Mouse (Mus musculus): ENCODE measurements around the gene Katnb1.

The Katnb1 gene

GRCm38 (mm10) chr8:95080381-95081341, at the start of gene Katnb1:
Gene Katnb1 (plus strand): TSS chr8:95081186.
- DNase-seq, result peak; percentile 94 to 99

DNA sequence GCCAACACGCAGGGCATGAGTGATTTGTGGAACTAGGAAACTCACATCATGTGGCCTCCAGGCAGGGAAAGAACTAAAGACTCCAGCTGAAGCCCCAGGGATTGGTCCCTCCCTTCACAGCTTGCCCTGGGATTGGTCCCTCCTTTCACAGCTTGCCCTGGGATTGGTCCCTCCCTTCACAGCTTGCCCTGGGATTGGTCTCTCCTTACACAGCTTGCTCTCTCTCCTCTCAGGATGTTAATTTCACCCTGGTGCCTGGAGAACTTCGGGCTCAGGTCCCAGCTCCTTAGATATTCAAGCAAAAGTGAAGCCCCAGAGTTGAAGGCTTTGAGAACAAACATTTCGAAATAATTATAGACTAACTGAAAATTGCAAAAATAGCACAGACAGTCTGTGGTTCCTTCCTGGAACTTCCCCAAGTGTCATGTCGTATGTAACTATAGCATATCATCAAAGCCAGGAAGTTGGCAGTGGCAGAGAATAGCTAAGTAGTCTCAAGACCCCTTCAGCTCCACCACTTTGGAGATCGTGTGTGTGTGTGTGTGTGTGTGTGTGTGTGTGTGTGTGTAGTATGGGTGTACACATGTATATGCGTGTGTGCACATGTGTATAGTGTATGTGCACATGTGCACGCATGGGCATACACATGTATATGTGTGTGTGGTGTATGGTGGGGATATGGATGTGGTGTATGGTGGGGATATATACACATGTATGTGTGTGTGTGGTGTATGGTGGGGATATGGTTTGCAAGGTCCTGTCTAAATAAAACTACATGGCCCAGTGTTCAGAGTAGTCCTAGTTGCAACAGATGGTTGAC, 43.7 kb upstream of the Katnb1 start:
- no peak for DNase-seq

DNA sequence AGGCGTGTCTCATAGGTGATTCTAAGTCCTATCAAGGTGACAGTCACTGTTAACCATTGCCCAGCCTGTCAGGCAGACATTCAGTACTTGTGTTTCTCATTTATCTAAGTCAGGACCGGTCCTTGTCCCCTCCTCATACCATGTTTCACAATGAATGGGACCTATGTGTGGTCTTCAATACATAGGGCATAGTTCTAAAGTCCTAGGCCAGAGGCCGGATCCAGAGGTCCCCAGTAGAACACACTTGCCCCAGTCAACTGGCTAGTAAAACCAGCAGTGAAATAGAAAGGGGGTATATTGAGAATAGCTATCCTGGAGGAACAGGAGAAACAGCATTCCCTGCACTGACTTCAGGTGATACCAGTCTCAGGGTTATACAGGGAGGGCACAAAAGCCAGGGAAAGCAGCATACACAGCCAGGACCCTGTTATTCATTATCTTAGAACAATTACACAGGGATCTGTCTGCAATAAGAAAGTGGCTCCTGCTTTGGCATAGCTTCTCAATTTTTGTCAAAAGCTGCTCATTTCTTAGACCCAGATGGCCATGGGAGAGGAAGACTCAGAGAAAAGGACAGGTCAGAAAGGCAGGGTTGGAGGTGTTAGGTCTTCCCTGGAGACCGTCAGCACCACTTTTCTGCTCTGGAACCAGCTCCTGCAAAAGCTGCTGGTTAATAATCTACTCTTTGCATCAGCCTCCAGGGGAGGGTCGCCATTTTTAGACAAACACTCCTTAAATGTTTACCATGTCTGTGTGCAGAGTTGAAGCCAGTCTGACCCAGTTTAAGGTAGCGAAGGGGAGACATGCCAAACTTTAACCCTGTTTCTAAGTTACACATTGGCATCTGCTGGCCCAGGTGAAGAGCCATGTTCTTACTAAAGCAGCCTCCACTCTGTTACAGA, 38.9 kb upstream of the Katnb1 start:
- no peak for DNase-seq

GRCm38 (mm10) chr8:95044811-95045210, 36.2 kb upstream of the Katnb1 start:
- no peak for DNase-seq

DNA sequence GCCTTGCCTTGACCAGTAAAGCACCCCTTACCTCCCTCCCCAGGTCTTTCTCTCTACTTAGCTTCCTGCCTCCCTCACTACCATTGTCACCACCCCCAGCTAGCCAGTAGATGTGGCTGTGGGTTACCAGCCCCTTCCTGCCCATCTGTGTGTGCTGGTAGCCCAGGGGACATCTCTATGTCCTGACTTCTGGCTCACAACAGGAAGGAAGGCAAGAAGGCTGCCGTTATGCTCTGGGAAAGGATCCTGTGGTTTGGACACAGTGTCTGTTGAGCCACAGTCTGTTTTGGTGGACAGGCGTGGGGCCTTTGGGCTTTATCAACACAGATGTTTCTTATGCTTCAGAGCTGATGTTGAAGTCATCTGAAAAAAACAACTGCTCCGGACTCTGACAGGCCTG, 34.0 kb upstream of the Katnb1 start:
- no peak for DNase-seq

DNA sequence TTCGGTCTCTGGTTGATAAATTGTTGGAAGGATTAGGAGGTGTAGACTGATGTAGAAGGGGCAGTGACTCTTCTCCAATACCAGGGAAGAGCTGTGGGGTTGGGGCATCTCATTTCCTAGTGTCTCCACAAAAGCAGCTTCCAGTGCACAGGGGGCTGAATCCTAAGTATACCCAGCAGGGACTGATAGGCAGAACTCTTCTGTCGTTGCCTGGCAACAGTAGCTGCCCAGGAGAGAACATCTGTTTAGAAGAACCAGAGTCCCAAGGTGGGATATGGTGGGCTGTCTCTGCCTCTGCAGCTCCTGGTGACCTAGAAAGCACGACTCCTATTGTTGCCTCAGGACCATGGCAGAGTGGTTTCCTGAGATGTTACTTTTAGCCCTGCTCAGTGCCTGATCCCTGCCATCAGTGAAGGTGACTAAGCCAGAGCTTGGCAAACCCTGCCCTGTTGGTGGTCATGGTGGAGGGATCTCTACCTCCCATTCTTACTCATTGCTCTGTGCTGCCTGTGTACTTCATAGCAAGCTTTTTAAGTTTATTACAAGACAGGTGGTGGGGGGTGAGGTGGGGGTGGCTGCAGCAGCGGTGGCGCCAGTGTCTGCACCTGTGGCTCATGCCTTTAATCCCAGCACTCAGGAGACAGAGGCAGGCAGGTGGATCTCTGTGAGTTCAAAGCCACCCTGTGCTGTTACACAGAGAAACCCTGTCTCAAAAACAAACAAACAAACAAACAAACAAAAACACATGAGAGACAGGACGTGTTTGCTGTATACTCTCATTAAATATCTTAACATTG, 32.9 kb upstream of the Katnb1 start:
- DNase-seq, result no peak

- no peak for DNase-seq
Measured at GRCm38 (mm10) chr8:95049636-95050035, 31.4 kb upstream of the Katnb1 start.

GRCm38 (mm10) chr8:95054438-95054837, 26.5 kb upstream of the Katnb1 start:
- no peak for DNase-seq

DNA sequence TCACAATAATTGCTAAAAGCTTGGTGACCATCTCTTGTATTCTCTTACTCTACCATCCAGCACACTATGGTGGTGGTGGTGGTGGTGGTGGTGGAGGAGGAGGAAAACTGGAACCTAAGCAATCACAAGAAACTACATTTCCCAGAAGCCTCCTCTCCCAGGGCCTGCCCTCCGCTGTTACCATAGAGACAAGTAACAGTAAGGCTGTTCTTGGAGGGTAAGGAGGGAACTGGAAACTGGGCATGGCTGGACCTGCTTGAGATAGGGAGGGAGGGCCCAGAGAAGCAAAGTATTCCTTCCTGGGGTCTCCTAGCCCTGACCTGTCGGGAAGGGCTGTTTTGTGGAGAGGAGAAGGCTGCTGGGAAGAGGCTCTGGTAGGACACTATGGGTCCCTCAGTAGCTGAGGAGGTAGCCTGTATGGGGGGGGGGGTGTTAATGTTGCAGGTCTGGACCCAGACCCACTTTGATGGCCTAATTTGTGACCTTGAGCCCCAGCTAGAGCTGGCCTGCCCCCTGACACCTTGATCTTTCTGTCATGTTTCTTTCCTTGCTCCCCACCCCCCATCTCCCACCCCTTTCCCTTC, 26.0 kb upstream of the Katnb1 start, which contains the start of gene Drc7:
TSS of gene Drc7 (plus strand) at position 177 of the 584 bp plus-strand sequence.
- no peak for DNase-seq

- no peak for DNase-seq
Measured at GRCm38 (mm10) chr8:95056414-95056813, 24.6 kb upstream of the Katnb1 start.

GRCm38 (mm10) chr8:95058661-95059060, 22.3 kb upstream of the Katnb1 start:
- DNase-seq, result no peak

DNA sequence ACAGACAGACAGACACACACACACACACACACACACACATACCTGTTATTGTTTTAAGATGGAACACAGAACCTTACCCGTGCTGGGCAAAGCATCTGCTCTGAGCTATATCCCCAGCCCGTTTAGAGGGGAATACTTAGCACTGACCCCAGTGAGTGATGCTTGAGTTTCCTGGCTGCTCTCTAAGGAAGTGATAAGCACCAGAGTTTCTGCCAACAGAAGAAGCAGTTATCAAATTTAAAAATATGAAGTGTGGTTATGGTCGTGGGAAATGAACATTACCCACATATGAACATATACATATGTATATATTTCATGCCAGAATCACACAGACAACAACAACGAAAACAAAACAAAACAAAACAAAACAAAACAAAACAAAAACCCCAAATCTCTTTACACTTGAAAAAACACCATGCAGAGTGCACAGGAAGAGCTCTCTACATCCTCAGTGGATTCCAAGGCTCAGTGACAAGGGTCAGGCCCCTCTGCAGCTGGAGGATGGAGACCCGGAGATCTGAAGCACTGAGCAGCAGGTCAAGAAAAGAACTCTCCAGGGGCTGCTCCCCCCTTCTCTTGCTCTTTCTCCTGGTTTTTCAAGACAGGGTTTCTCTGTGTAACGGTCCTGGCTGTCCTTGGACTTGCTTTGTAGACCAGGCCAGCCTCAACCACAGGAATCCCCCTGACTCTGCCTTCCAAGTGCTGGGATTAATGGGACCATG, 21.0 kb upstream of the Katnb1 start:
- no peak for DNase-seq

GRCm38 (mm10) chr8:95064531-95064930, 16.5 kb upstream of the Katnb1 start:
- peak; percentile 61 to 73 for DNase-seq

GRCm38 (mm10) chr8:95067582-95067981, 13.4 kb upstream of the Katnb1 start:
- peak; percentile 48 to 55 for DNase-seq

- DNase-seq, result no peak
Measured at GRCm38 (mm10) chr8:95075504-95075903, 5.5 kb upstream of the Katnb1 start.

DNA sequence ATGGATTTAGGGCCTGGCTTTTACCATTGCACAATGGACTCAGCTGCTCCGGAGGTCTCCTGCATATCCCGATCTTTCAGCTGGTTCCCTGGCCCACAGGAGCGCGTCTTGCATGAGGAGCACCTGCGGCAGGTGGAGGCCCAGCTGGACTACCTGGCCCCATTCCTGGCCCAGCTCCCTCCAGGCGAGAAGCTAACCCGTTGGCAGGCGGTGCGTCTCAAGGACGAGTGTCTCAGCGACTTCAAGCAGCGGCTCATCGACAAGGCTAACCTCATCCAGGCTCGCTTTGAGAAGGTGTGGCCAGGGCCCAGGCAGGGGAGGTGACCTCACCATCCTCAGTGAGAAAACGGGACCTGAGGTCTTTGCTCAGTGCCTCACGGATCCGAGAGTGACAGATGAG, 4.8 kb upstream of the Katnb1 start:
- DNase-seq, result peak; percentile 72 to 76

DNA sequence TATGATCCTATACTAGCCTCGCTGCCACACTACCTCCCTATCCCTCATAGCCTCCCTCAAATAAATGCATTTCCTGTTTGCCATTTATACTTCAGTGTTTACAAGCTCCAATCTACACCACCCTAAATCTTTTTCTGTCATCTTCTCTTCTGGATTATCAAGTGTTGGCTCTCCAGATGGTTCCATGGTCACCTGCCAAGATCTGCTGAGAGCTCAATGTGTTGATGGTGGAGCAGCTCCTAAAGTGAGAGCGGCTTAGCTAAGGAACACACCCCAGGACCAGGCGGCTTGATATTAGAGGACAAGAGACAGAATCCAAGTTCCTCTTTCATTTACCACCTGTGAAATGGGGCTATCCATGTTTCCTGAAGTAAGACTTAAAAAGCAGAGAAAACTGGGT, 2.9 kb upstream of the Katnb1 start:
- peak; percentile 57 to 65 for DNase-seq

GRCm38 (mm10) chr8:95079305-95079704, 1.7 kb upstream of the Katnb1 start:
- DNase-seq, result no peak

DNA sequence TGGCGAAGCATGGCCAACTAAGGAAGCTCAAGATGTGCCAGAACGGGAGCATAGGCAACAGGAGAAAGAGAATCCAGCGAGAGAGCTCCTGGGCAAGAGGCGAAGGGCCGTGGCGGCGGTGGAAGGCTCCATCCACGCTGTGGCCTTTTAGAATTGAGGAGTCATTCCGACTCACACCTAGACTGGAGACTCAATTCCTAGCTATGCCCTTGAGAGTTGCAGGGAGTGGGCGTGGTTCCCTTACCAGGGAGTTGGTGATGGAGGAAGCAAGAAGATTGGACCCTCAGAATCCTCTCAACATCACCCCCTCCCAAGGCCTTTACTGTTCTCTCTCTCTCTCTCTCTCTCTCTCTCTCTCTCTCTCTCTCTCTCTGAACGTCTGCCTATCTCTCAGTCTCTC, 664 bp downstream of the Katnb1 start:
- DNase-seq, result peak; percentile 33 to 43

DNA sequence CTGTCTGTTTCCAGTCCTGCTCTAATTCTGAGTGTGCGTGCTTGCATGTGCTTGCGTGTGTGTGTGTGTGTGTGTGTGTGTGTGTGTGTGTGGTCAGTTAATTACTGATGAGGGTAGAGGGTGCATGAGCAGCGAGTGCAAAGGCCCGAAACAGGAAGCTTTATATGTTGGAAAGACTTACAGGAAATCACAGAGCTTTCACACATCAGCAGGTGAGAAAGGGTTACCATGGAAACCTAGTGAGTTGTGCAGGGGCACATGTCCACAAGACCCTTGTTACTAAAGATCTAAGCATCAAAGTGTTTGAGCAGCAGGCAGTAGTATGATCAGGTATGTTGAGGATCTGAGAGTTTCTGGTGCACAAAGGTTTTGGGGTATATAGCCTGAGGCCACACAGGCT, 3.3 kb downstream of the Katnb1 start:
- DNase-seq, result no peak
